Mouse (Mus musculus) spleen, postnatal 36 days (tissue): ENCODE measurements around the gene Gm10722.
"Not testable (repeated sequence)": the region's sequence is repeated elsewhere in the genome, so short reads cannot be mapped to it uniquely, and the experiment has no call there.

Experiments
- DNase-seq, 2 experiments: peaks; one replicate each; pipeline ENCODE4 v3.0.0; 2022; ENCODE audit warnings: low spot score in 2 of 2, mixed read lengths in 1 of 2

Gene Gm10722

GRCm38 (mm10) chr9:3000445-3000972 is at the start of gene Gm10722:
Gene Gm10722, plus strand, starts transcription at chr9:3000922.
- DNase-seq, result peak; percentile 9 to 26

GRCm38 (mm10) chr9:3001006-3001405 is 284 bp downstream of the Gm10722 start:
- DNase-seq, result peak; percentile 49 to 55

- DNase-seq, result peak; percentile 100
These were observed 1.4 kb downstream of the Gm10722 start for GRCm38 (mm10) chr9:3001948-3002659.

GRCm38 (mm10) chr9:3002794-3003396 is 2.2 kb downstream of the Gm10722 start, which contains the start of gene Gm11168:
Gene Gm11168, plus strand, starts transcription at chr9:3003346.
- DNase-seq, result peak in 1 of 2 experiments; percentile 26

- not testable (repeated sequence) for DNase-seq
These were observed 5.5 kb downstream of the Gm10722 start for GRCm38 (mm10) chr9:3006179-3006578.

GRCm38 (mm10) chr9:3006636-3007035 is 5.9 kb downstream of the Gm10722 start:
- peak; percentile 89 to 94 for DNase-seq

GRCm38 (mm10) chr9:3007272-3007671 is 6.5 kb downstream of the Gm10722 start:
- DNase-seq, result not testable (repeated sequence)

GRCm38 (mm10) chr9:3009331-3009730 is 8.6 kb downstream of the Gm10722 start:
- not testable (repeated sequence) for DNase-seq

GRCm38 (mm10) chr9:3012054-3012621 is 11.4 kb downstream of the Gm10722 start:
- DNase-seq, result not testable (repeated sequence)

- not testable (repeated sequence) for DNase-seq
These were observed 12.1 kb downstream of the Gm10722 start, which contains the start of gene Gm10721 for GRCm38 (mm10) chr9:3012733-3013279. Gene Gm10721, plus strand, starts transcription at chr9:3013140.

GRCm38 (mm10) chr9:3015354-3015753 is 14.6 kb downstream of the Gm10722 start, which contains the start of gene Gm10720:
Gene Gm10720, plus strand, starts transcription at chr9:3015654.
- not testable (repeated sequence) for DNase-seq

GRCm38 (mm10) chr9:3015896-3016295 is 15.2 kb downstream of the Gm10722 start:
- peak; percentile 18 to 44 for DNase-seq

GRCm38 (mm10) chr9:3017108-3017507 is 16.4 kb downstream of the Gm10722 start, which contains the start of gene Gm10719:
Gene Gm10719, plus strand, starts transcription at chr9:3017408.
- DNase-seq, result not testable (repeated sequence)

GRCm38 (mm10) chr9:3018944-3019343 is 18.2 kb downstream of the Gm10722 start:
- peak; percentile 30 to 100 for DNase-seq

GRCm38 (mm10) chr9:3019835-3020727 is 19.4 kb downstream of the Gm10722 start:
- peak; percentile 86 to 94 for DNase-seq

GRCm38 (mm10) chr9:3022316-3023008 is 21.7 kb downstream of the Gm10722 start:
- peak; percentile 84 to 89 for DNase-seq

- peak; percentile 44 to 72 for DNase-seq
These were observed 22.7 kb downstream of the Gm10722 start, which contains the start of gene Gm10718 for GRCm38 (mm10) chr9:3023312-3023984. Gene Gm10718, plus strand, starts transcription at chr9:3023547.

- DNase-seq, result peak; percentile 87 to 91
These were observed 23.4 kb downstream of the Gm10722 start for GRCm38 (mm10) chr9:3023985-3024648.

GRCm38 (mm10) chr9:3024912-3025467 is 24.3 kb downstream of the Gm10722 start, which contains the start of gene Gm10717:
Gene Gm10717, plus strand, starts transcription at chr9:3025417.
- peak; percentile 74 to 85 for DNase-seq
